Mouse (Mus musculus): Measurements from ENCODE around the gene Chac1. TPM values are rescaled to one million over a fixed set of nuclear protein-coding genes. Genes with fewer than 3 reads are reported as not detected.
A peak's percentile ranks its signal among the peaks of the same experiment; 100 is the strongest.

Gene Chac1
- polyA plus RNA-seq, 1 experiment from 2014 or later = 0.38 TPM

- Histone ChIP-seq H3K36me3 (ENCODE audit: control insufficient read depth, insufficient read depth, low read length) (no peaks in the 10 kb centered on the region), H3K9ac (ENCODE audit: low read depth, low read length) (peak overlapping the region; percentile 55), H3K27me3 (ENCODE audit: control insufficient read depth, insufficient read depth, low read length) (peaks cover 89% of the 10 kb centered on the region), H3K4me1 (ENCODE audit: control insufficient read depth, insufficient read depth, low read length) (peaks cover 41% of the 10 kb centered on the region), H3K4me3 (ENCODE audit: low read length) (peak overlapping the region; percentile 51), H3K9me3 (ENCODE audit: control insufficient read depth, low read length) (no peaks in the 10 kb centered on the region), H3K27ac (ENCODE audit: low read depth, low read length) (peak overlapping the region; percentile 1; the same call in 1 of the 2 replicates), H3K4me2 (replicated peaks; ENCODE audit: low read depth, low read length) (peak overlapping the region; percentile 75)
- under 1% methylated on average over 59 of the region's 61 CpGs for WGBS
- peak; percentile 6; the same call in 1 of the 2 replicates for ATAC-seq (ENCODE audit: low FRiP score, low TSS enrichment)
These were observed 24.6 kb upstream of the Chac1 start for GRCm38 (mm10) chr2:119326161-119327101.

DNA sequence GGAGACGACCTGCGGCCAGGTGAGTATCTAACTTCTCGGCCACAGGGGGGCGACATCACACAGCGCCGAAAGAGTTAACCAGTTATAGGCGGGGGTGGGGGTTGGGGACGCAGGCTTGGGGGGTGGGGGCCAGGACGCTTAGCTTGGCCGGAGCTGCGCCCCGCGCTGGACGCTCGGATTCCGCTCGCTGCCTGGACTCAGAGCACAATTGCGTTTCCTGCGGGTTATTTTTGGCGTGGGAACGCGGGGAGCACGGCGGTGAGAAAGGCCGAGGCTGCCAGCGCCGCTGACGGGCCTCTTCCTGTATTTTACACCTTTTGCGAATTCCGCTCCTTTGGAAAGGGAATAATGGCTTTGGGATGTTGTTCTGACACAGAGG is 23.9 kb upstream of the Chac1 start:
- Histone ChIP-seq H3K4me1 (ENCODE audit: control insufficient read depth, insufficient read depth, low read length) (peaks cover 38% of the 10 kb centered on the region), H3K27me3 (ENCODE audit: control insufficient read depth, insufficient read depth, low read length) (peaks cover 82% of the 10 kb centered on the region), H3K36me3 (ENCODE audit: control insufficient read depth, insufficient read depth, low read length) (no peaks in the 10 kb centered on the region), H3K4me3 (ENCODE audit: low read length) (peak overlapping the region; percentile 51), H3K4me2 (replicated peaks; ENCODE audit: low read depth, low read length) (peak overlapping the region; percentile 75), H3K27ac (ENCODE audit: low read depth, low read length) (no peak overlapping the region), H3K9me3 (ENCODE audit: control insufficient read depth, low read length) (no peaks in the 10 kb centered on the region), H3K9ac (ENCODE audit: low read depth, low read length) (peak overlapping the region; percentile 55)
- WGBS = under 1% methylated on average over 30 of the region's 30 CpGs
- peak; percentile 20; the same call in 1 of the 2 replicates for ATAC-seq (ENCODE audit: low FRiP score, low TSS enrichment)

DNA sequence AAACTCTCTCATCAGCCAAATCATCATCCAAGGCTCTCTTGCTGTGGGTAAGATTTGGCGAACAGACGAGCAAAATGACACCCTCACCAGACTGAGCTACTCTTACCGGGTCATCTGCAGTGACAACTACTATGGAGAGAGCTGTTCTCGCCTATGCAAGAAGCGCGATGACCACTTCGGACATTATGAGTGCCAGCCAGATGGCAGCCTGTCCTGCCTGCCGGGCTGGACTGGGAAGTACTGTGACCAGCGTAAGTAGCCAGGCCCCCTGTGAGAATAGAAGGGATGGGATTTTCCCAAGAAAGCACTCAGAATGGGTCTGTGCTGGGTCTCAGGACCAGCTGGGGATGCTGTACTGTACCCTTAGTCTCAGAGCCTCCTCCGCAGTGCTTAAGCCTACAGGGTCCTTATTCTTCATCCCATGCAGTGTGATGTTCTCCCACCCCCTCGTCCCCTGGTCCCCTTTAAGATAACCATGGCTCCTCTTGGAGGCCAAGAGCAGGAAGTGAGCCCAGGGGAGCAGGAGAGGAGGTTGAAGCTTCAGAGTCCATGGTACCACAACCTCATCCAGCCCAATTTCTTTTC is 23.0 kb upstream of the Chac1 start:
- peak overlapping the region; percentile 51 for H3K4me3 ChIP-seq (ENCODE audit: low read length)
- H3K4me2 ChIP-seq (replicated peaks; ENCODE audit: low read depth, low read length) = peak overlapping the region; percentile 75; the same call in 1 of the 2 replicates
- no peak overlapping the region for H3K9ac ChIP-seq (ENCODE audit: low read depth, low read length)
- 17% methylated on average over 11 of the region's 11 CpGs for WGBS
- H3K27me3 ChIP-seq (ENCODE audit: control insufficient read depth, insufficient read depth, low read length) = peaks cover 76% of the 10 kb centered on the region
- H3K9me3 ChIP-seq (ENCODE audit: control insufficient read depth, low read length) = no peaks in the 10 kb centered on the region
- ATAC-seq (ENCODE audit: low FRiP score, low TSS enrichment) = no peak
- H3K4me1 ChIP-seq (ENCODE audit: control insufficient read depth, insufficient read depth, low read length) = peaks cover 31% of the 10 kb centered on the region
- H3K36me3 ChIP-seq (ENCODE audit: control insufficient read depth, insufficient read depth, low read length) = no peaks in the 10 kb centered on the region
- no peak overlapping the region for H3K27ac ChIP-seq (ENCODE audit: low read depth, low read length)

DNA sequence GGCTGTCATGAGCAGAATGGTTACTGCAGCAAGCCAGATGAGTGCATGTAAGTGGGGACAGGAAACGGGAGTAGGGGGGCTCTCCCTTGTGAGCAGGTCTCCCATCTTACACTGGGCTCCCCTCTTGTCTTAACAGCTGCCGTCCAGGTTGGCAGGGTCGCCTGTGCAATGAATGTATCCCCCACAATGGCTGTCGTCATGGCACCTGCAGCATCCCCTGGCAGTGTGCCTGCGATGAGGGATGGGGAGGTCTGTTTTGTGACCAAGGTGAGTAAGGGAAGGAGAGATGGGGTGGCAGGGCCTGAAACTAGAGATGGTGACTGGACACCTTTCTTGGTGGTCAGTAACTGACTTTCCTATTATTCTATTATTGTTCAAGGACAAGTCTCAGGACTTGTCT is 22.5 kb upstream of the Chac1 start:
- Histone ChIP-seq H3K36me3 (ENCODE audit: control insufficient read depth, insufficient read depth, low read length) (no peaks in the 10 kb centered on the region), H3K27ac (ENCODE audit: low read depth, low read length) (no peak overlapping the region), H3K9ac (ENCODE audit: low read depth, low read length) (no peak overlapping the region), H3K9me3 (ENCODE audit: control insufficient read depth, low read length) (no peaks in the 10 kb centered on the region), H3K4me3 (ENCODE audit: low read length) (peak overlapping the region; percentile 51; the same call in 1 of the 2 replicates), H3K27me3 (ENCODE audit: control insufficient read depth, insufficient read depth, low read length) (peaks cover 71% of the 10 kb centered on the region), H3K4me1 (ENCODE audit: control insufficient read depth, insufficient read depth, low read length) (peaks cover 31% of the 10 kb centered on the region), H3K4me2 (replicated peaks; ENCODE audit: low read depth, low read length) (peak overlapping the region; percentile 75; the same call in 1 of the 2 replicates)
- ATAC-seq (ENCODE audit: low FRiP score, low TSS enrichment) = no peak
- WGBS = 37% methylated on average over 5 of the region's 5 CpGs

GRCm38 (mm10) chr2:119329123-119329817 is 21.8 kb upstream of the Chac1 start:
- 46% methylated on average over 3 of the region's 3 CpGs for WGBS
- Histone ChIP-seq H3K27me3 (ENCODE audit: control insufficient read depth, insufficient read depth, low read length) (peaks cover 64% of the 10 kb centered on the region), H3K4me1 (ENCODE audit: control insufficient read depth, insufficient read depth, low read length) (peaks cover 26% of the 10 kb centered on the region), H3K27ac (ENCODE audit: low read depth, low read length) (no peak overlapping the region), H3K9me3 (ENCODE audit: control insufficient read depth, low read length) (no peaks in the 10 kb centered on the region), H3K4me3 (ENCODE audit: low read length) (no peak overlapping the region), H3K4me2 (replicated peaks; ENCODE audit: low read depth, low read length) (peak overlapping the region; percentile 75; the same call in 1 of the 2 replicates), H3K36me3 (ENCODE audit: control insufficient read depth, insufficient read depth, low read length) (no peaks in the 10 kb centered on the region), H3K9ac (ENCODE audit: low read depth, low read length) (no peak overlapping the region)
- ATAC-seq (ENCODE audit: low FRiP score, low TSS enrichment) = no peak

- Histone ChIP-seq H3K9me3 (ENCODE audit: control insufficient read depth, low read length) (no peaks in the 10 kb centered on the region), H3K4me2 (replicated peaks; ENCODE audit: low read depth, low read length) (no peak overlapping the region), H3K4me1 (ENCODE audit: control insufficient read depth, insufficient read depth, low read length) (peaks cover 13% of the 10 kb centered on the region), H3K4me3 (ENCODE audit: low read length) (no peak overlapping the region), H3K27ac (ENCODE audit: low read depth, low read length) (no peak overlapping the region), H3K27me3 (ENCODE audit: control insufficient read depth, insufficient read depth, low read length) (peaks cover 49% of the 10 kb centered on the region), H3K36me3 (ENCODE audit: control insufficient read depth, insufficient read depth, low read length) (no peaks in the 10 kb centered on the region), H3K9ac (ENCODE audit: low read depth, low read length) (no peak overlapping the region)
- ATAC-seq (ENCODE audit: low FRiP score, low TSS enrichment) = no peak
- 92% methylated on average over 8 of the region's 8 CpGs for WGBS
These were observed 20.2 kb upstream of the Chac1 start for GRCm38 (mm10) chr2:119330795-119331194.

DNA sequence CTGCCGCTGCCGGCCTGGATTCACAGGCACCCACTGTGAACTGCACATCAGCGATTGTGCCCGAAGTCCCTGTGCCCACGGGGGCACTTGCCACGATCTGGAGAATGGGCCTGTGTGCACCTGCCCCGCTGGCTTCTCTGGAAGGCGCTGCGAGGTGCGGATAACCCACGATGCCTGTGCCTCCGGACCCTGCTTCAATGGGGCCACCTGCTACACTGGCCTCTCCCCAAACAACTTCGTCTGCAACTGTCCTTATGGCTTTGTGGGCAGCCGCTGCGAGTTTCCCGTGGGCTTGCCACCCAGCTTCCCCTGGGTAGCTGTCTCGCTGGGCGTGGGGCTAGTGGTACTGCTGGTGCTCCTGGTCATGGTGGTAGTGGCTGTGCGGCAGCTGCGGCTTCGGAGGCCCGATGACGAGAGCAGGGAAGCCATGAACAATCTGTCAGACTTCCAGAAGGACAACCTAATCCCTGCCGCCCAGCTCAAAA is 18.8 kb upstream of the Chac1 start:
- WGBS = 77% methylated on average over 24 of the region's 24 CpGs
- no peak for ATAC-seq (ENCODE audit: low FRiP score, low TSS enrichment)
- H3K4me3 ChIP-seq (ENCODE audit: low read length) = no peak overlapping the region
- H3K9me3 ChIP-seq (ENCODE audit: control insufficient read depth, low read length) = no peaks in the 10 kb centered on the region
- no peaks in the 10 kb centered on the region for H3K36me3 ChIP-seq (ENCODE audit: control insufficient read depth, insufficient read depth, low read length)
- no peaks in the 10 kb centered on the region for H3K4me1 ChIP-seq (ENCODE audit: control insufficient read depth, insufficient read depth, low read length)
- peaks cover 35% of the 10 kb centered on the region for H3K27me3 ChIP-seq (ENCODE audit: control insufficient read depth, insufficient read depth, low read length)
- no peak overlapping the region for H3K9ac ChIP-seq (ENCODE audit: low read depth, low read length)
- H3K27ac ChIP-seq (ENCODE audit: low read depth, low read length) = no peak overlapping the region
- H3K4me2 ChIP-seq (replicated peaks; ENCODE audit: low read depth, low read length) = no peak overlapping the region

DNA sequence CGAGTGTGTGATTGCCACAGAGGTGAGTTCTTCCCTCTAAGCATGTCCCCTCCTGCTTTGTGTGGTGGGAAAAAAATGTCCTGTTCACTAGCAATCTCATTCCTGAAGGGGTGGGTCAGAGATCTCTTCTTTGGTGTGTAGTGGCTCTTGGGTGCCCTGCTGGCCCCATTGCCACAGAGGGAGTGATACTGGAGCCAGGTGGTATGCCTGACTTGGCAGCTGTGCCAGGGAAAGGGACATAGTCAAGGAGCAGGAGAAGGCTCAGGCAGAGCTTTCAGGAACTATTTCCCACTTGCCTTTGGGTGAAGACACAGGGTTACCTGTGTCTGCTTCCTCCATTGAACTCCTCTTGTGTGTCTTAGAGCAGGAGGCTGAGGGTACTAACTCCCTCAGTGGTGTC is 16.9 kb upstream of the Chac1 start:
- Histone ChIP-seq H3K4me1 (ENCODE audit: control insufficient read depth, insufficient read depth, low read length) (peaks cover 3% of the 10 kb centered on the region; the same call in 1 of the 2 replicates), H3K27me3 (ENCODE audit: control insufficient read depth, insufficient read depth, low read length) (peaks cover 15% of the 10 kb centered on the region), H3K27ac (ENCODE audit: low read depth, low read length) (no peak overlapping the region), H3K9ac (ENCODE audit: low read depth, low read length) (no peak overlapping the region), H3K4me2 (replicated peaks; ENCODE audit: low read depth, low read length) (no peak overlapping the region), H3K36me3 (ENCODE audit: control insufficient read depth, insufficient read depth, low read length) (no peaks in the 10 kb centered on the region), H3K9me3 (ENCODE audit: control insufficient read depth, low read length) (no peaks in the 10 kb centered on the region), H3K4me3 (ENCODE audit: low read length) (no peak overlapping the region)
- WGBS = 44% methylated on average over 1 of the region's 1 CpGs
- ATAC-seq (ENCODE audit: low FRiP score, low TSS enrichment) = no peak

All from kidney, embryonic 14.5 days (tissue).